Mouse (Mus musculus) brain, embryonic 14.5 days (tissue): ENCODE measurements around the gene Ppp1r10. TPM values are rescaled to one million over a fixed set of nuclear protein-coding genes. Genes with fewer than 3 reads are reported as not detected.
"Not testable (repeated sequence)": the region's sequence is repeated elsewhere in the genome, so short reads cannot be mapped to it uniquely, and the experiment has no call there.

Experiments
- DNase-seq: peaks from one replicate; pipeline ENCODE4 v3.0.0-alpha.2; 2011; ENCODE audit warnings: low read depth
- CTCF ChIP-seq: fragments of 200-500 bp; IDR thresholded peaks from 2 replicates; pipeline ENCODE4 v1.5.1; 2012; ENCODE audit warnings: inconsistent platforms, mild to moderate bottlenecking, moderate library complexity, borderline replicate concordance; ENCODE audit not compliant: insufficient read depth, insufficient read length; ENCODE audit errors: extremely low read depth
- POLR2A ChIP-seq: fragments of 200-500 bp; IDR thresholded peaks from 2 replicates; pipeline ENCODE4 v1.6.1; 2012; ENCODE audit warnings: mild to moderate bottlenecking, inconsistent platforms, borderline replicate concordance; ENCODE audit not compliant: poor library complexity, insufficient read depth, insufficient read length, severe bottlenecking; ENCODE audit errors: extremely low read depth
- polyA plus RNA-seq: library from polyadenylated mRNA; depleted of rRNA; stranded (reverse); fragments of >200 nt; gene quantifications from 2 replicates; pipeline ENCODE4 v1.2.3, GENCODE M21; 2012

Gene Ppp1r10
- polyA plus RNA-seq, 1 experiment, result 60.8 TPM

- TF ChIP-seq CTCF (no peak), POLR2A (no peak)
- no peak for DNase-seq
These were observed 22.9 kb downstream of the Ppp1r10 start for GRCm38 (mm10) chr17:35939108-35939507.

DNA sequence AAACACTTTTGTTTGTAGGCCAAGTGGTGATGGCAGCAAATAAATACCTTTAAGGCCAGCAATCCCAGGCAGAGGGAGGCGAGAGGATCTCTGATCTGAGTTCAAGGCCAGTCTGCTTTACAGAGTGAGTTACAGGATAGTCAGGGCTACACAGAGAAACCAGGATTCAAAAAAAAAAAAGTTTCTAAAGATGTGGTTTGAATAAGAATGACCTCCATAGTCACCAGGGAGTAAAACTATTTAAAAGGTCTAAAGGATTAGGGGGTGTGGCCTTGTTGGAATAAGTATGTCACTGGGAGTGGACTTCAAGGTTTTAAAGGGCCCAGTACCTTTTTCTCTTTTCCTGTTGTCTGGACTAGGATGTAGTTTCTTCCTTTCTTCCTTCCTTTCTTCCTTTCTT lies 23.7 kb downstream of the Ppp1r10 start:
- no peak for TF ChIP-seq CTCF
- no peak for TF ChIP-seq POLR2A
- DNase-seq, result no peak

GRCm38 (mm10) chr17:35950946-35951345 lies 34.7 kb downstream of the Ppp1r10 start:
- not testable (repeated sequence) for DNase-seq

DNA sequence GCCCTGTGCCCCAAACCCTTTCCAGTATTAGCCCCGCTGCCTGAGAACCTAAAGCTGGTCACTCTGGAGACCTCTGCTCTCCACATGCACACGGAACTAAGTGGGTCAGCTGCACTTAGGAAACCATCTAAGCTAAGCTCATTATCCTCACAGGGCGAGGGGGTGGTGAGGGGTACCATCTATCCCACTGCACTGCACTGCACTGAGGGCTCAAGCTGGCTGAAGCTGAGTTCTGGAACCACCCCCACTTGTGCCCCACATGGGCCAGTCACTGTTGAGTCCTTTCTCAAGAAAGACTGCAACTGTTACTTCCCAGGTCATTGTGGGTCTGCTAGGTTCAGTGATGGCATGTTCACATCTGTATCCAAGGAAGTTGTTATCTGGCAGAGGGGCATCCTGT lies 36.3 kb downstream of the Ppp1r10 start:
- DNase-seq, result not testable (repeated sequence)

DNA sequence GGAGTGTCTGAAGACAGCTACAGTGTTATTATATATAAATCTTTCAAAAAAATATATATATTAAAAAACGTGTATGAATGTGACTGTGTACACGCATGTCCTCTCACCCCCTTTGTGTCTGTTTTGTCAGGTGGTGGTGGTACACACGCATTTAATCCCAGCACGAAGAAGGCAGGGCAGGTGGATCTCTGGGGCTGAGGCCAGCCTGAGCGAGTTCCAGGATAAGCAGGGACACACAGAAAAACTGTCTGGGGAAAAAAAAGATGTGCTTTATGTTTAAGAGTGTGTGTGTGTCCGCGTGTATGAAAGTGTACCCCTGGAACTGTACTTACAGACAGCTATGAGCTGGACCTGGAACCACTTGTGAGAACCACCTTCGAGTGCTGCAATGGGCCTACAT lies 38.4 kb downstream of the Ppp1r10 start:
- DNase-seq, result no peak
- TF ChIP-seq CTCF (no peak), POLR2A (no peak)

- TF ChIP-seq CTCF (no peak), POLR2A (no peak)
- no peak for DNase-seq
These were observed 42.4 kb downstream of the Ppp1r10 start for GRCm38 (mm10) chr17:35958533-35959223.

GRCm38 (mm10) chr17:35963279-35963678 lies 47.0 kb downstream of the Ppp1r10 start:
- no peak for DNase-seq
- no peak for TF ChIP-seq CTCF
- no peak for TF ChIP-seq POLR2A

GRCm38 (mm10) chr17:35967621-35968020 lies 51.4 kb downstream of the Ppp1r10 start:
- DNase-seq, result no peak
- TF ChIP-seq CTCF (no peak), POLR2A (no peak)

- TF ChIP-seq POLR2A (peak; percentile 79), CTCF (no peak)
These were observed 53.5 kb downstream of the Ppp1r10 start, which contains the start of gene Abcf1 for GRCm38 (mm10) chr17:35969418-35970389. Abcf1 (minus strand) TSS chr17:35969761.

DNA sequence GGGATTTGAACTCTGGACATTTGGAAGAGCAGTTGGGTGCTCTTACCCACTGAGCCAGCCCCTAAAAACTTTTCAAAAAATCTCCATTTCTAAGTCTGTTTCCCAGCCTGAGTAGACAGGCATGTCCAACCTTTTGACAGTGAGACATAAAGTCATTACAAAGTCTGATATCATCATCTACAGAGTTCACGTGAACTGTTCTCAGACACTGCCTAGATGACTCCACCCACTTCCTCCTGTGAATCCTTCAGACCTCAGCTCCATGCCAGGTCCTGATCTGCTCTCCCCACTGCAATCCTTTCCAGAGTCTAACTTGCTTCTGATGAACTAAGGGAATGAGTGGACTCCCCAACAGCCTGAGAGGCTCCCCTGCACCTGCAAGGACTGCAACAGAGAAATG lies 55.9 kb downstream of the Ppp1r10 start:
- TF ChIP-seq CTCF (no peak), POLR2A (no peak)

More at GRCm38 (mm10) chr17:35969418-35970389, 53.5 kb downstream of the Ppp1r10 start, which contains the start of gene Abcf1:
- peak; percentile 98 for DNase-seq

DNA sequence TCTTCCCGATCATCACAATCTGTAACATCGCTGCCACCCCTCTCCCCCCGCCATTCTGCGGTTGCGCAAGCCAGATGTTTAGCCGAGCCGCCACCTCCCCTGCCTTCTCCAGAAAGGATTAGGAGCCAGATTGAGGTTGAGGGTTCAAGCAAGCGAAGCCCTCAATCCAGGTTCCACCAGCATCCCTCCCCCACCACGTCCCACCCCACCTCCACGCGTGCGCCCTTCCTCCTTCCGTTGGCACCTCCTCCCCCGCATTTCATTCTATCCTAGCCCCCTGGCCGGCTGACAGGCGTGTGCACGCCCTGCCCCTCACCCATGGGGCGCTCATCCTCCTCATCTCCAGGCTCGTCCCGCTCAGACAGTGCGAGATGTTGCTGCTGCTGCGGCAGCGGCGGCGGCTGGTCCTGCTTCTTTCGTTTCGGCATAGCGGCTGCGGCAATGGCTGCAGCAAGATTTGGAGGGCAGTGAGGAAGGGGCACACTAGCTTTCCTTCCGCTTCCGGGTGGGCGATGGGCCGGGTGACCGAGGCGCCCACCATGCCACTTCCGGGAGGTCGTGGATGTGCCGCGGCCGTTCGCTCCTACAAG lies 62.7 kb downstream of the Ppp1r10 start:
- DNase-seq, result peak; percentile 96
- TF ChIP-seq POLR2A, result no peak; the same call in 1 of the 2 replicates
- no peak for TF ChIP-seq CTCF

More for the DNA sequence above, 55.9 kb downstream of the Ppp1r10 start:
- no peak for DNase-seq

- TF ChIP-seq CTCF (no peak), POLR2A (0 out of 2 replicates have a peak, but pooled peaks have one; percentile 18)
- DNase-seq, result peak; percentile 96
These were observed 63.4 kb downstream of the Ppp1r10 start, which contains the start of the genes Gnl1 and Prr3 for GRCm38 (mm10) chr17:35979401-35980362. Gnl1 (plus strand) TSS chr17:35979851. Prr3 (minus strand) TSS chr17:35980236.
